Mouse (Mus musculus): Measurements from ENCODE around the gene Irs1. TPM values are rescaled to one million over a fixed set of nuclear protein-coding genes. Genes with fewer than 3 reads are reported as not detected.

The Irs1 gene
- polyA plus RNA-seq, 2 experiments = 0.66 to 0.94 TPM

DNA sequence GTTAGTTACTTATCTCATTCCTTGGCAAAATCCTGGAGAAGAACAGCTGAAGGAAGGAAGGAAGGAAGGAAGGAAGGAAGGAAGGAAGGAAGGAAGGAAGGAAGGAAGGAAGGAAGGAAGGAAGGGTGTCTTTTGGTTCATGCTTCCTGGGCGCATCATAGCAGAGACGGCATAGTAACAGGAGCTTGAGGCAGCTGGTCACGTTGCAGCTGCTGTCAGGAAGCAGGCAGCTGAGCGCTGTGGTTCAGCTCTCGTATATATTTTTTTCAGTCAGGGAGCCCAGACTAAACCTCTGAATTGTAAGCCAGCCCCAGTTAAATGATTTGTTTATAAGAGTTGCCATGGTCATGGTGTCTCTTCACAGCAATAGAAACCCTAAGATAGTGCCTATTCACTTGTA, 34.9 kb upstream of the Irs1 start:
- peaks cover 0 to 3% of the 10 kb centered on the region in 2 experiments; a peak in 1 of 4 replicates for H3K4me1 ChIP-seq (replicated peaks; ENCODE audit: control insufficient read depth in 2 of 2, insufficient read depth in 2 of 2, low read length in 1 of 2)
- TF ChIP-seq EP300 (IDR thresholded peaks at IDR 0.05; ENCODE audit: low read depth) = no peak
- no peak for TF ChIP-seq CTCF (IDR thresholded peaks at IDR 0.05; ENCODE audit: low read depth)
- no peaks in the 10 kb centered on the region for H3K36me3 ChIP-seq (replicated peaks; ENCODE audit: control insufficient read depth, insufficient read depth, low read depth)
- H3K27ac ChIP-seq = no peak overlapping the region
- DNase-seq (ENCODE audit: low read depth in 3 of 3, low spot score in 3 of 3) (no peak), ATAC-seq (ENCODE audit: insufficient read depth) (no peak)
- WGBS (ENCODE audit: insufficient replicate concordance) = 81% methylated on average over 5 of the region's 5 CpGs
- no peak overlapping the region for H3K4me2 ChIP-seq (ENCODE audit: low read depth)
- H3K9ac ChIP-seq (replicated peaks) = no peak overlapping the region
- no peak overlapping the region for H3K4me3 ChIP-seq (ENCODE audit: insufficient read depth in 1 of 2, low read depth in 2 of 2, low read length in 2 of 2)
- no peaks in the 10 kb centered on the region for H3K9me3 ChIP-seq (ENCODE audit: control insufficient read depth, low read length)
- H3K27me3 ChIP-seq (ENCODE audit: control insufficient read depth, insufficient read depth, low read length) = no peaks in the 10 kb centered on the region

DNA sequence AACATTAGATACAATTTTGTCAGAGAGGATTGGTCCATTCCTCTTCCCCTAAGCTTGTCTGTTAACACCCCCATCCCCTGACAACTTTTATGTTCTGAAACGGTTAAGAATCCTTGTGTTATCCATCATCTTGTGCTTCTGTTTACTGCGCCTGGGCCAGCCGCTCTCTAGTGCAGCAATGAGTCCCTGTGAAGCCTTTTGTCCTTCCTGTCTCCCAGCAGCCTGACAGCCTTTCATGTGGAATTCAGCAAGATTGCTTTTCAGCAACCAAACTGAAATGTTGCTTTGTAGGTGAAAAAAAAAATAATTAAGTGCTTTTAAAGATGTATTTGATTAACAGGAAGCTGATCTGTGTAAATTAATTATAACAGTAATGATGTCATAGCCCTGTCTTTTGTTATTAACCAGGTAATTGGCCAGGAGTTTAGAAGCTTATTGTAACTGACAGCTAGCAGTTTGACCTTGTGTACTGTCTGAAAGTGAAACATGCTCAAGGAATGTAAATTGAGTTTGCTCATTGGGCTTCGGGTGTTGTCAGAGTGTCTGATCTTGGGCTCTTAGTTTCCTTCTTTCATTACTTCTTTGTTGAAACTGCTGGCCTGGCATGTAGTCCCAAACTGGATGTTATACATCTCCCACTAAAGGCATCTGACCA, 33.0 kb upstream of the Irs1 start:
- Histone ChIP-seq H3K9ac (replicated peaks) (no peak overlapping the region), H3K4me1 (replicated peaks; ENCODE audit: control insufficient read depth in 2 of 2, insufficient read depth in 2 of 2, low read length in 1 of 2) (peaks cover 0 to 3% of the 10 kb centered on the region in 2 experiments; a peak in 1 of 4 replicates), H3K27me3 (ENCODE audit: control insufficient read depth, insufficient read depth, low read length) (no peaks in the 10 kb centered on the region), H3K4me2 (ENCODE audit: low read depth) (no peak overlapping the region), H3K36me3 (replicated peaks; ENCODE audit: control insufficient read depth, insufficient read depth, low read depth) (no peaks in the 10 kb centered on the region), H3K27ac (no peak overlapping the region), H3K4me3 (ENCODE audit: insufficient read depth in 1 of 2, low read depth in 2 of 2, low read length in 2 of 2) (no peak overlapping the region), H3K9me3 (ENCODE audit: control insufficient read depth, low read length) (no peaks in the 10 kb centered on the region)
- DNase-seq (ENCODE audit: low read depth in 3 of 3, low spot score in 3 of 3) = no peak
- ATAC-seq (ENCODE audit: insufficient read depth) = no peak
- no peak for TF ChIP-seq EP300 (IDR thresholded peaks at IDR 0.05; ENCODE audit: low read depth)
- TF ChIP-seq CTCF (IDR thresholded peaks at IDR 0.05; ENCODE audit: low read depth) = no peak
- 68% methylated on average over 4 of the region's 4 CpGs for WGBS (ENCODE audit: insufficient replicate concordance)

DNA sequence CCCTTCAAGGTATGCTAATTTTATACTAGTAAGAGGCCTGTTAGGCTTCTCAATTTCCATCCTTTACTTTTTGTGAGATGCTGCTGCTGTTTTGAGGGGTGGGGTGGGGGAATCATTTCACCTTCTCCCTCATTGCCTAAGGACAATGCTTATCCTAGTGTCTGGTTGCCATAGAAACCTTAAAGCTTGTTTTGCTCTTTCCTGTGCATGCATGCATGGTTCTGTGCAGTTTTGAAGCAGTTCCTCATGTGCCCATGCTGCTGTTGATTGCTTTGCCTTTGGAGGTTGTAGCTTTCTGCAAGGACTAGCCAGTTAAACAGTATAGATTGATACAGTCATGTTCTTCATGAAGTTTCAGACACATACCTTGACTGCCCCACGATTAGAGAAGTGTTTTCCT, 30.2 kb upstream of the Irs1 start:
- ATAC-seq (ENCODE audit: insufficient read depth) = no peak
- H3K9ac ChIP-seq (replicated peaks) = no peak overlapping the region
- TF ChIP-seq CTCF (IDR thresholded peaks at IDR 0.05; ENCODE audit: low read depth) (no peak), EP300 (IDR thresholded peaks at IDR 0.05; ENCODE audit: low read depth) (no peak)
- H3K4me2 ChIP-seq (ENCODE audit: low read depth) = no peak overlapping the region
- no peak overlapping the region for H3K27ac ChIP-seq
- no peaks in the 10 kb centered on the region for H3K9me3 ChIP-seq (ENCODE audit: control insufficient read depth, low read length)
- 73% methylated on average over 1 of the region's 1 CpGs for WGBS (ENCODE audit: insufficient replicate concordance)
- H3K36me3 ChIP-seq (replicated peaks; ENCODE audit: control insufficient read depth, insufficient read depth, low read depth) = no peaks in the 10 kb centered on the region
- H3K4me1 ChIP-seq (replicated peaks; ENCODE audit: control insufficient read depth in 2 of 2, insufficient read depth in 2 of 2, low read length in 1 of 2) = peaks cover 5 to 6% of the 10 kb centered on the region in 2 experiments
- DNase-seq (ENCODE audit: low read depth in 3 of 3, low spot score in 3 of 3) = no peak
- H3K4me3 ChIP-seq (ENCODE audit: insufficient read depth in 1 of 2, low read depth in 2 of 2, low read length in 2 of 2) = no peak overlapping the region
- no peaks in the 10 kb centered on the region for H3K27me3 ChIP-seq (ENCODE audit: control insufficient read depth, insufficient read depth, low read length)

DNA sequence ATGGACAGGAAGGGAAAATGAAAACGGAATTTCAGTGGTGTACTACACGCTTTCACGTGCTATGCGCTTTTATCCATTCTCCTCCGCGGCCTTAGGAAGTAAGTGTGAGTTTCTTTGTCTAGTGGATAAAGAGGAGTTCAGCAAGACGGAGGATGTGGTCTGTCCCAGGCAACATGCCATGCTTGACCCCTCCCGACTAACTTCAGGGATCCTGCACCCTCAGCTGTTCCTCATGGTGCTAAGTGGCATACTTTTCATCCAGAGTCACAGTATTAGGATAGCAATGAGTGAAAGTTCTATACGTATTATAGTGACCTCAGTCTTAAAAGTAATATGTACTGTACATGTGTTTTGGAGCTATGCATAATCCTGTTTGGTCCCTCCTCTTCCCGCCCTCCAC, 29.6 kb upstream of the Irs1 start:
- ATAC-seq (ENCODE audit: insufficient read depth) (no peak), DNase-seq (ENCODE audit: low read depth in 3 of 3, low spot score in 3 of 3) (no peak)
- no peak overlapping the region for H3K27ac ChIP-seq

DNA sequence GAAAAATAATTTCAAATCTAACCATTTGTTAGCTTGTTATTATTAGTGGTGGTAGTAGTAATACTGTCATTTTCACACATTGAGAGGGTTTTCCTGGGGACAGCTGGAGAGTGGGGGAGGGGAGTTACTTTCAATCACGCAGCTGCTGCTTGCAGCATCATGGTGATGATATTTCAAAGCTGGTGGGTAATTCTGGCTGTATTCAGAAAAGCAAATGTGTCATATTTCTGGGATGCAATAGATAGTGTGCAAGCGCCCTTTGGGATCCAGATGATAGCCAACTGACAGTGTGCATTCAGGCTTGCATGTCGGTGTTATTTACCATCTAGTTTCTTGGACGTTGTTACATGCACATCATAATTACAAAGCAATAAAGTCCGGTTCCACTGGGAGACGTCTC, 29.2 kb upstream of the Irs1 start:
- TF ChIP-seq EP300 (IDR thresholded peaks at IDR 0.05; ENCODE audit: low read depth) (no peak), CTCF (IDR thresholded peaks at IDR 0.05; ENCODE audit: low read depth) (no peak)
- H3K9me3 ChIP-seq (ENCODE audit: control insufficient read depth, low read length) = no peaks in the 10 kb centered on the region
- no peaks in the 10 kb centered on the region for H3K36me3 ChIP-seq (replicated peaks; ENCODE audit: control insufficient read depth, insufficient read depth, low read depth)
- WGBS (ENCODE audit: insufficient replicate concordance) = 79% methylated on average over 6 of the region's 6 CpGs
- H3K9ac ChIP-seq (replicated peaks) = no peak overlapping the region
- H3K4me1 ChIP-seq (replicated peaks; ENCODE audit: control insufficient read depth in 2 of 2, insufficient read depth in 2 of 2, low read length in 1 of 2) = peaks cover 6 to 10% of the 10 kb centered on the region in 2 experiments
- no peak for DNase-seq (ENCODE audit: low read depth in 3 of 3, low spot score in 3 of 3)
- no peak overlapping the region for H3K4me2 ChIP-seq (ENCODE audit: low read depth)
- no peaks in the 10 kb centered on the region for H3K27me3 ChIP-seq (ENCODE audit: control insufficient read depth, insufficient read depth, low read length)
- no peak for ATAC-seq (ENCODE audit: insufficient read depth)
- H3K4me3 ChIP-seq (ENCODE audit: insufficient read depth in 1 of 2, low read depth in 2 of 2, low read length in 2 of 2) = no peak overlapping the region
- no peak overlapping the region for H3K27ac ChIP-seq

More for the DNA sequence above, 29.6 kb upstream of the Irs1 start:
- Histone ChIP-seq H3K27me3 (ENCODE audit: control insufficient read depth, insufficient read depth, low read length) (no peaks in the 10 kb centered on the region), H3K9ac (replicated peaks) (no peak overlapping the region), H3K4me1 (replicated peaks; ENCODE audit: control insufficient read depth in 2 of 2, insufficient read depth in 2 of 2, low read length in 1 of 2) (peaks cover 6 to 8% of the 10 kb centered on the region in 2 experiments), H3K36me3 (replicated peaks; ENCODE audit: control insufficient read depth, insufficient read depth, low read depth) (no peaks in the 10 kb centered on the region), H3K9me3 (ENCODE audit: control insufficient read depth, low read length) (no peaks in the 10 kb centered on the region), H3K4me2 (ENCODE audit: low read depth) (no peak overlapping the region), H3K4me3 (ENCODE audit: insufficient read depth in 1 of 2, low read depth in 2 of 2, low read length in 2 of 2) (no peak overlapping the region)
- WGBS (ENCODE audit: insufficient replicate concordance) = 77% methylated on average over 10 of the region's 10 CpGs
- no peak for TF ChIP-seq EP300 (IDR thresholded peaks at IDR 0.05; ENCODE audit: low read depth)
- TF ChIP-seq CTCF (IDR thresholded peaks at IDR 0.05; ENCODE audit: low read depth) = no peak

Data from liver, embryonic 14.5 days (tissue).